In the genomic region with DNA sequence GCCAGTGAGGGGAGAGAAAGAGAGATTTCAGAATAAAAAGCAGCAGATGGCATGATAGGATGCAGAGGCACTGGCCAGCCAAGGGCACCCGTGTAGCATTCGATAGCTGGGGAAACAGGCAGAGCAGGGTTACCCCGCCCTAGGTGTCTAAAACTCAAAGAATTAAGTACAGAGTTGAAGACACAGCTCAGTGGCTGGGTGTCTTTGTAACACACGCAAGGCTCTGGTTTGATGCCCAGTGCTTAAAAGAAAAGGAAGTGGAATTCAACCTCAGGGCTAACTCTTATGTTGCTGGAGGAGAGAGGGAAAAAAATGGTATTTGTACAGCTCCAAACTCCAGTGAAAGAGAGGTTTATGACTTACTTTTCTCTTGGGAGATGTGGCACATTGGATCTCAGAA, we compare ENCODE assay signal across 29 mouse cellular contexts.
DNase-seq lines count a peak whose midpoint lies in the region; ATAC-seq and TF ChIP-seq lines count a peak whose summit lies in the region.
"Had no signal": no experiment of that assay in that cellular context is flagged by ENCODE, and none has a peak within 500 bp of the region (broad histone marks: within the 10 kb centered on the region; RNA-seq: fewer than 3 reads in every experiment).

No protein-coding gene starts in this region.

- no peaks in the 10 kb centered on the region for H3K79me2 ChIP-seq in heart, adult 2 months (replicated peaks; ENCODE audit: control insufficient read depth, insufficient read depth, low read length)

- H3K4me2 ChIP-seq in heart, embryonic 13.5 days = no peak overlapping the region
- no peak overlapping the region for H3K4me2 ChIP-seq in limb, embryonic 15.5 days
- H3K4me2 ChIP-seq: embryonic facial prominence, embryonic 15.5 days; forebrain, embryonic 12.5 days; hindbrain, embryonic 12.5 days; intestine, embryonic 15.5 days; liver, embryonic 13.5 days; midbrain, embryonic 15.5 days; neural tube, embryonic 15.5 days had no signal

- 75% methylated on average over 4 of the region's 4 CpGs for WGBS in heart, embryonic 13.5 days
- 64% methylated on average over 4 of the region's 4 CpGs for WGBS in heart, adult 2 months
- 57% methylated on average over 4 of the region's 4 CpGs for WGBS in limb, embryonic 15.5 days
- 88% methylated on average over 4 of the region's 4 CpGs for WGBS in limb, embryonic 10.5 days

- no peak for TF ChIP-seq CTCF in heart, adult 2 months (IDR thresholded peaks at IDR 0.05)

- H3K4me3 ChIP-seq in heart, embryonic 13.5 days = no peak overlapping the region
- H3K4me3 ChIP-seq in heart, adult 2 months = no peak overlapping the region
- H3K4me3 ChIP-seq in limb, embryonic 15.5 days = no peak overlapping the region
- no peak overlapping the region for H3K4me3 ChIP-seq in limb, embryonic 10.5 days
- H3K4me3 ChIP-seq: embryonic facial prominence, embryonic 15.5 days; forebrain, embryonic 12.5 days; hindbrain, embryonic 12.5 days; intestine, embryonic 15.5 days; liver, embryonic 13.5 days; midbrain, embryonic 10.5 days; midbrain, embryonic 15.5 days; neural tube, embryonic 15.5 days had no signal

- intact Hi-C loops in heart, adult 2 months (cut with DNase I) = no loop called here

- TF ChIP-seq POLR2A in heart, adult 2 months (IDR thresholded peaks at IDR 0.05; ENCODE audit: insufficient read depth, low read depth, low read length) = no peak

- DNase-seq in heart, adult 2 months = no peak
- no peak for DNase-seq in limb, embryonic 10.5 days (ENCODE audit: low spot score)
- peak; percentile 28 for DNase-seq in 416B (ENCODE audit: low read depth)
- DNase-seq: adrenal gland, adult 2 months; adrenal gland, postnatal 36 days; cerebellum, adult 18-20 months; cerebellum, postnatal 10 days; forebrain, postnatal 0 days; gastrocnemius, postnatal 10 days; kidney, adult 2 months; liver, embryonic 13.5 days; lung, adult 18-20 months; lung, postnatal 10 days; retina, postnatal 1 day; right cerebral cortex, postnatal 14 days; thymus, postnatal 14 days had no signal

- H3K27ac ChIP-seq in heart, embryonic 13.5 days (replicated peaks) = 0 out of 2 replicates have a peak overlapping the region, but pooled peaks have one; percentile 26
- no peak overlapping the region for H3K27ac ChIP-seq in heart, adult 2 months
- H3K27ac ChIP-seq in limb, embryonic 15.5 days = 0 out of 2 replicates have a peak overlapping the region, but pooled peaks have one; percentile 17
- no peak overlapping the region for H3K27ac ChIP-seq in limb, embryonic 10.5 days
- H3K27ac ChIP-seq: embryonic facial prominence, embryonic 15.5 days; forebrain, embryonic 12.5 days; hindbrain, embryonic 12.5 days; hindbrain, postnatal 0 days; intestine, embryonic 15.5 days; liver, embryonic 13.5 days; midbrain, embryonic 10.5 days; midbrain, embryonic 15.5 days; neural tube, embryonic 15.5 days had no signal

- H3K36me3 ChIP-seq in heart, embryonic 13.5 days = no peaks in the 10 kb centered on the region
- no peaks in the 10 kb centered on the region; the same call in 1 of the 2 replicates for H3K36me3 ChIP-seq in heart, adult 2 months (ENCODE audit: control insufficient read depth, insufficient read depth, low read length)
- H3K36me3 ChIP-seq in limb, embryonic 15.5 days = no peaks in the 10 kb centered on the region
- H3K36me3 ChIP-seq in limb, embryonic 10.5 days = no peaks in the 10 kb centered on the region
- H3K36me3 ChIP-seq: embryonic facial prominence, embryonic 15.5 days; forebrain, embryonic 12.5 days; hindbrain, embryonic 12.5 days; intestine, embryonic 15.5 days; liver, embryonic 13.5 days; midbrain, embryonic 10.5 days; midbrain, embryonic 15.5 days; neural tube, embryonic 15.5 days had no signal

- no peak overlapping the region for H3K9ac ChIP-seq in heart, embryonic 13.5 days
- H3K9ac ChIP-seq in heart, adult 2 months (ENCODE audit: low read depth, low read length) = no peak overlapping the region
- H3K9ac ChIP-seq in limb, embryonic 15.5 days = no peak overlapping the region
- H3K9ac ChIP-seq: embryonic facial prominence, embryonic 15.5 days; forebrain, embryonic 12.5 days; forebrain, postnatal 0 days; hindbrain, embryonic 12.5 days; intestine, embryonic 15.5 days; liver, embryonic 13.5 days; midbrain, embryonic 15.5 days; neural tube, embryonic 15.5 days had no signal

- no peaks in the 10 kb centered on the region for H3K9me3 ChIP-seq in heart, embryonic 13.5 days
- no peaks in the 10 kb centered on the region for H3K9me3 ChIP-seq in limb, embryonic 15.5 days
- H3K9me3 ChIP-seq in limb, embryonic 10.5 days (replicated peaks) = no peaks in the 10 kb centered on the region
- H3K9me3 ChIP-seq: embryonic facial prominence, embryonic 15.5 days; forebrain, embryonic 12.5 days; hindbrain, embryonic 12.5 days; intestine, embryonic 15.5 days; liver, embryonic 13.5 days; midbrain, embryonic 10.5 days; midbrain, embryonic 15.5 days; neural tube, embryonic 15.5 days had no signal

- H3K4me1 ChIP-seq in heart, embryonic 13.5 days = peaks cover 16% of the 10 kb centered on the region
- peaks cover 6% of the 10 kb centered on the region for H3K4me1 ChIP-seq in heart, adult 2 months (ENCODE audit: control insufficient read depth, insufficient read depth, low read length)
- peaks cover 4% of the 10 kb centered on the region for H3K4me1 ChIP-seq in limb, embryonic 15.5 days
- H3K4me1 ChIP-seq in limb, embryonic 10.5 days = no peaks in the 10 kb centered on the region
- H3K4me1 ChIP-seq: embryonic facial prominence, embryonic 15.5 days; forebrain, embryonic 12.5 days; hindbrain, embryonic 12.5 days; intestine, embryonic 15.5 days; liver, embryonic 13.5 days; midbrain, embryonic 10.5 days; midbrain, embryonic 15.5 days; neural tube, embryonic 15.5 days had no signal

- TF ChIP-seq EP300 in heart, adult 2 months (IDR thresholded peaks at IDR 0.05; ENCODE audit: insufficient read depth, low read depth, low read length) = no peak

- ATAC-seq in heart, embryonic 13.5 days (ENCODE audit: extremely low read depth, insufficient number of reproducible peaks, low FRiP score, low TSS enrichment) = no peak
- ATAC-seq in limb, embryonic 15.5 days (ENCODE audit: insufficient number of reproducible peaks, low FRiP score, low TSS enrichment, low read depth) = 0 out of 2 replicates have a peak, but pooled peaks have one; percentile 30
- ATAC-seq in granulocyte monocyte progenitor cell, adult 5-6 weeks (replicated peaks; ENCODE audit: poor library complexity, severe bottlenecking) = 0 out of 2 replicates have a peak, but pooled peaks have one; percentile 41
- ATAC-seq: activated CD4-positive, CD25-positive, alpha-beta regulatory T cell, adult 4 months; forebrain, postnatal 0 days; hindbrain, postnatal 0 days; midbrain, embryonic 15.5 days had no signal

- H3K27me3 ChIP-seq in heart, embryonic 13.5 days (replicated peaks) = no peaks in the 10 kb centered on the region
- H3K27me3 ChIP-seq in heart, adult 2 months (ENCODE audit: control insufficient read depth, insufficient read depth, low read length) = no peaks in the 10 kb centered on the region
- H3K27me3 ChIP-seq in limb, embryonic 15.5 days = no peaks in the 10 kb centered on the region
- no peaks in the 10 kb centered on the region for H3K27me3 ChIP-seq in limb, embryonic 10.5 days (ENCODE audit: low read depth, poor library complexity, severe bottlenecking)
- H3K27me3 ChIP-seq: CH12.LX; embryonic facial prominence, embryonic 15.5 days; forebrain, embryonic 12.5 days; hindbrain, embryonic 12.5 days; intestine, embryonic 15.5 days; liver, embryonic 13.5 days; midbrain, embryonic 15.5 days; neural tube, embryonic 15.5 days had no signal

Comparison
In these comparisons a context has a peak if more than half of its experiments do, and no peak if none do; other contexts are left out.
1. H3K27ac ChIP-seq: peak in heart, embryonic 13.5 days (single experiment) and limb, embryonic 15.5 days (single experiment); none in heart, adult 2 months (single experiment) and limb, embryonic 10.5 days (single experiment).